Mouse (Mus musculus) lung, adult 2 months (tissue): ENCODE data around the gene Mindy4.

Experiments
- CTCF ChIP-seq: fragments of 200-500 bp; IDR thresholded peaks from 2 replicates; pipeline ENCODE4 v1.5.1; 2011; ENCODE audit warnings: mild to moderate bottlenecking, low read length, control low read depth; ENCODE audit not compliant: insufficient read depth
- POLR2A ChIP-seq: fragments of 200-500 bp; IDR thresholded peaks from 2 replicates; pipeline ENCODE4 v1.6.1; 2011; ENCODE audit warnings: low read depth, mild to moderate bottlenecking, control low read depth, low read length, borderline replicate concordance; ENCODE audit errors: extremely low read depth

DNA sequence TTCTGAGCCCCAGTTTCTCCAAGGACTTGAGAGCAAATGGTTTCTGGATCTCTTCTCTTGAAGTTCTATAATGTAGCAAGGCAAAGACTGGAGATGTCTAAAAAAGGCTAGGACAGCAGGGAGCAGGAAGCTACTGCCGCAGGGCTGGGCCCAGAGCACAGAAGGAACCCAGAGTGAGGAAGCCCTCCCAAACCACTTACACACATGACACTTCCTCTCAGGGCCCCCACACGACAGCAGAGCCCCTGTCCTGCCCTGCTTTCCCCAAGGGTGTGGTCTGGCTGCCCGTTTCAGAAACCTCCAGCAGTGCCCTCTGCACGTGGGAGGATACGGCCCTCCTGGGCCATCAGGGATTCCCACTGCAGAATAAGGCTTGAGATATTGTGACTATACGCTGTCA, 128.1 kb downstream of the Mindy4 start:
- TF ChIP-seq CTCF (no peak), POLR2A (no peak)
